Mouse (Mus musculus) olfactory bulb, adult 2 months (tissue): ENCODE results near the gene Bcat1.

Source experiments
- CTCF ChIP-seq: fragments of 200-500 bp; IDR thresholded peaks from 2 replicates; pipeline ENCODE4 v1.5.1; 2012; ENCODE audit warnings: low read depth, mild to moderate bottlenecking, low read length, moderate library complexity; ENCODE audit not compliant: insufficient read depth
- POLR2A ChIP-seq: fragments of 200-500 bp; IDR thresholded peaks from 2 replicates; pipeline ENCODE4 v1.6.1; 2012; ENCODE audit warnings: mild to moderate bottlenecking, low read depth, low read length, moderate library complexity; ENCODE audit not compliant: insufficient read depth

GRCm38 (mm10) chr6:145046266-145046890 is 29.6 kb downstream of the Bcat1 start:
- no peak for TF ChIP-seq CTCF
- TF ChIP-seq POLR2A, result no peak
